8 mouse cellular contexts compared by ENCODE assay signal in the genomic region with DNA sequence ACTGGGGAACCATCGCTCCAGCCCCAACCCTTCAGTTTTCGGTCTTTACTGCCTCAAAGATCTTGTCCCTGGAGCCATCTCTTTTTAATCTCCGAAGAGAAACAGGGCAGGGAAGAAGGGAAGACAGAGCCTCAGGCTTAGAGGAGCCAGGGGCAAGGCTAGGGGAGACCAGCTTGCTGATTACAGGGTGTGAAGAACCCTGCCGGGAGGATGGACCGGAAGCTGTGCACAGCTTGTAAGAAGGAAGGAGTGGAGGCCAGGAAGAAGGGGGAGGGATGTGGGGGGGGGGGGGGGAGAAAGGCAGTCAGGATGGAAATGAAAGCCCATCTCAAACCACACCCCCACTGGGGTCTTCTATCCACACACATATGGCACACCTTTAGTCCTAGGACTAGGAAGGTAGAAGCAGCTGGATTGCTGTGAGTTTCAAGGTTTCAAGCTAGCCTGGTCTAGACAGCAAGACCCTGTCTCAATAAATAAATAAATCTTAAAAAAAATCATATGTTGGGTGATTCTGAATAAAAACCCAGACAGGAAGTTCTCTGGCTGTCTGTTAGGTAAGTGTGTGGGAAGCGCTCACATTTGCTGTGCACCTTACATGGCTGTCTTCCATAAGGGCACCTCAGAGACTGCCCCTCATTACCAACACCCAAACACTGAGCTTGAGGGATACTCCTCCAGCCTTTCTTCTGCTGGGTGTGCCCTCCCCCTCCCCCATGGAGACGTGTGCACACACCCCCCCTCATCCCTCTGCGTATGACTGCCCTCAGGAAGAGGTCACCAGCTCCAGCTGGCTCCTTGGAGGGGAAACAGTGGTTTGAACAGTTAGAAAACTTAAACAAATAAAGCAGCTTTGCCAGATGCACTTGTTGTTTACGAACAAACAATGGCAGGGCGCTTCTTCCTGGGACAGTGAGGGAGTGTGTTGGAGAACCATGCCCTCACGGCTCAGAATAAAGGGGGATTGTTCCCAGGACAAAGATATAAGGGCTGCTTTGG. TPM values are rescaled to one million over a fixed set of nuclear protein-coding genes. Genes with fewer than 3 reads are reported as not detected.
DNase-seq lines count a peak whose midpoint lies in the region; ATAC-seq lines count a peak whose summit lies in the region.

No protein-coding gene starts in this region.

- 0 out of 2 replicates have a peak, but pooled peaks cover 4% of the 10 kb centered on the region for H3K9me3 ChIP-seq in hindbrain, embryonic 10.5 days
- H3K9me3 ChIP-seq in hindbrain, embryonic 14.5 days (ENCODE audit: control insufficient read depth, low read length), result no peaks in the 10 kb centered on the region
- no peaks in the 10 kb centered on the region for H3K9me3 ChIP-seq in embryonic facial prominence, embryonic 12.5 days
- H3K9me3 ChIP-seq in limb, embryonic 10.5 days (replicated peaks), result no peaks in the 10 kb centered on the region
- no peaks in the 10 kb centered on the region for H3K9me3 ChIP-seq in midbrain, embryonic 14.5 days (ENCODE audit: control insufficient read depth, low read length)

- H3K9ac ChIP-seq in hindbrain, embryonic 14.5 days, result no peak overlapping the region
- H3K9ac ChIP-seq in embryonic facial prominence, embryonic 12.5 days, result no peak overlapping the region
- peak overlapping the region; percentile 26; the same call in 1 of the 2 replicates for H3K9ac ChIP-seq in midbrain, embryonic 14.5 days (replicated peaks; ENCODE audit: low read length)

- H3K4me2 ChIP-seq in hindbrain, embryonic 14.5 days (replicated peaks), result no peak overlapping the region
- no peak overlapping the region for H3K4me2 ChIP-seq in embryonic facial prominence, embryonic 12.5 days (replicated peaks)
- no peak overlapping the region for H3K4me2 ChIP-seq in midbrain, embryonic 14.5 days (ENCODE audit: low read length)

- 21% methylated on average over 11 of the region's 11 CpGs for WGBS in hindbrain, embryonic 10.5 days
- 27% methylated on average over 11 of the region's 11 CpGs for WGBS in hindbrain, embryonic 14.5 days
- 25% methylated on average over 11 of the region's 11 CpGs for WGBS in embryonic facial prominence, embryonic 12.5 days
- WGBS in limb, embryonic 10.5 days, result 27% methylated on average over 11 of the region's 11 CpGs
- 26% methylated on average over 11 of the region's 11 CpGs for WGBS in midbrain, embryonic 14.5 days

- no peaks in the 10 kb centered on the region for H3K27me3 ChIP-seq in hindbrain, embryonic 10.5 days (ENCODE audit: insufficient read depth, poor library complexity, severe bottlenecking)
- no peaks in the 10 kb centered on the region for H3K27me3 ChIP-seq in hindbrain, embryonic 14.5 days (ENCODE audit: control insufficient read depth, insufficient read depth, low read length)
- H3K27me3 ChIP-seq in embryonic facial prominence, embryonic 12.5 days, result no peaks in the 10 kb centered on the region
- H3K27me3 ChIP-seq in limb, embryonic 10.5 days (ENCODE audit: low read depth, poor library complexity, severe bottlenecking), result no peaks in the 10 kb centered on the region
- H3K27me3 ChIP-seq in midbrain, embryonic 14.5 days (ENCODE audit: control insufficient read depth, insufficient read depth, low read length), result no peaks in the 10 kb centered on the region

- ATAC-seq in hindbrain, embryonic 14.5 days (ENCODE audit: low FRiP score), result no peak; the same call in 1 of the 2 replicates
- peak; percentile 52; the same call in 1 of the 2 replicates for ATAC-seq in embryonic facial prominence, embryonic 12.5 days (ENCODE audit: insufficient number of reproducible peaks, insufficient read depth, low FRiP score, low TSS enrichment)
- no peak for ATAC-seq in midbrain, embryonic 14.5 days (ENCODE audit: low FRiP score, low TSS enrichment)

- peak; percentile 49 for DNase-seq in hindbrain, embryonic 10.5 days (ENCODE audit: low spot score)
- DNase-seq in hindbrain, embryonic 14.5 days (ENCODE audit: low spot score), result no peak
- DNase-seq in R1 (ENCODE audit: low read depth, low spot score), result peak; percentile 87
- peak; percentile 53 for DNase-seq in heart, postnatal 4 days
- peak; percentile 48 for DNase-seq in limb, embryonic 10.5 days (ENCODE audit: low spot score)
- peak; percentile 21 for DNase-seq in midbrain, embryonic 14.5 days
- no peak for DNase-seq in right cerebral cortex, adult 2 months (ENCODE audit: low spot score in 2 of 2)

- peaks cover 42% of the 10 kb centered on the region for H3K4me1 ChIP-seq in hindbrain, embryonic 10.5 days (replicated peaks)
- H3K4me1 ChIP-seq in hindbrain, embryonic 14.5 days (replicated peaks; ENCODE audit: control insufficient read depth, insufficient read depth, low read length), result peaks cover 15% of the 10 kb centered on the region
- H3K4me1 ChIP-seq in embryonic facial prominence, embryonic 12.5 days, result peaks cover 33% of the 10 kb centered on the region
- peaks cover 40% of the 10 kb centered on the region for H3K4me1 ChIP-seq in limb, embryonic 10.5 days
- 0 out of 2 replicates have a peak, but pooled peaks cover 7% of the 10 kb centered on the region for H3K4me1 ChIP-seq in midbrain, embryonic 14.5 days (ENCODE audit: control insufficient read depth, insufficient read depth, low read length)

- peak overlapping the region; percentile 13; the same call in 1 of the 2 replicates for H3K4me3 ChIP-seq in hindbrain, embryonic 10.5 days
- no peak overlapping the region for H3K4me3 ChIP-seq in hindbrain, embryonic 14.5 days (replicated peaks; ENCODE audit: low read length)
- H3K4me3 ChIP-seq in embryonic facial prominence, embryonic 12.5 days, result no peak overlapping the region
- no peak overlapping the region for H3K4me3 ChIP-seq in limb, embryonic 10.5 days
- H3K4me3 ChIP-seq in midbrain, embryonic 14.5 days (replicated peaks; ENCODE audit: low read depth, low read length), result no peak overlapping the region

- peak overlapping the region; percentile 79 for H3K27ac ChIP-seq in hindbrain, embryonic 10.5 days
- no peak overlapping the region; the same call in 1 of the 2 replicates for H3K27ac ChIP-seq in hindbrain, embryonic 14.5 days
- H3K27ac ChIP-seq in embryonic facial prominence, embryonic 12.5 days, result peak overlapping the region; percentile 56
- peak overlapping the region; percentile 72 for H3K27ac ChIP-seq in limb, embryonic 10.5 days
- no peak overlapping the region for H3K27ac ChIP-seq in midbrain, embryonic 14.5 days (replicated peaks; ENCODE audit: low read depth, low read length)

- H3K36me3 ChIP-seq in hindbrain, embryonic 10.5 days, result peaks cover 28% of the 10 kb centered on the region
- H3K36me3 ChIP-seq in hindbrain, embryonic 14.5 days (replicated peaks; ENCODE audit: control insufficient read depth, insufficient read depth), result peaks cover 6% of the 10 kb centered on the region; the same call in 1 of the 2 replicates
- peaks cover 19% of the 10 kb centered on the region for H3K36me3 ChIP-seq in embryonic facial prominence, embryonic 12.5 days
- H3K36me3 ChIP-seq in limb, embryonic 10.5 days, result peaks cover 20% of the 10 kb centered on the region
- no peaks in the 10 kb centered on the region for H3K36me3 ChIP-seq in midbrain, embryonic 14.5 days (ENCODE audit: control insufficient read depth, insufficient read depth, low read length)

RNA-seq across cellular contexts. Expression of gene Fnbp1, which starts 53.8 kb away (rescaled TPM):
- 14.7 and 16.0 TPM in 2 replicates for polyA plus RNA-seq in hindbrain, embryonic 10.5 days (2016; fragmentation: Nextera tagmentation; extraction: Ambion mirVana)
- 28.9 and 29.1 TPM in 2 replicates for polyA plus RNA-seq in hindbrain, embryonic 14.5 days (2014; fragmentation: Nextera tagmentation; extraction: Ambion mirVana)
- polyA plus RNA-seq in embryonic facial prominence, embryonic 12.5 days (2016; fragmentation: Nextera tagmentation; extraction: Ambion mirVana), result 24.0 and 26.3 TPM in 2 replicates
- total RNA-seq in heart, postnatal 4 days (2021), result 10 to 100 TPM; 52.9 to 59.1 TPM
- 11.4 and 14.6 TPM in 2 replicates for polyA plus RNA-seq in limb, embryonic 10.5 days (2016; fragmentation: Nextera tagmentation; extraction: Ambion mirVana)
- polyA plus RNA-seq in midbrain, embryonic 14.5 days (2014; fragmentation: Nextera tagmentation; extraction: Ambion mirVana), result 18.3 and 21.0 TPM in 2 replicates

Comparison
In these comparisons a context has a peak if more than half of its experiments do, and no peak if none do; other contexts are left out.
1. DNase-seq: peak in hindbrain, embryonic 10.5 days (single experiment), R1 (single experiment), heart, postnatal 4 days (single experiment), limb, embryonic 10.5 days (single experiment) and midbrain, embryonic 14.5 days (single experiment); none in hindbrain, embryonic 14.5 days (single experiment) and right cerebral cortex, adult 2 months (0 of 2).
2. H3K27ac ChIP-seq: peak in hindbrain, embryonic 10.5 days (single experiment), embryonic facial prominence, embryonic 12.5 days (single experiment) and limb, embryonic 10.5 days (single experiment); none in hindbrain, embryonic 14.5 days (single experiment) and midbrain, embryonic 14.5 days (single experiment).